Mouse (Mus musculus) fibroblast of lung, adult 2 months (primary cell): ENCODE measurements around the gene Wdr19.
"Not testable (repeated sequence)": the region's sequence is repeated elsewhere in the genome, so short reads cannot be mapped to it uniquely, and the experiment has no call there.

ENCODE experiments used
- DNase-seq: peaks from one replicate; pipeline ENCODE4 v3.0.0-alpha.2; 2011; ENCODE audit warnings: low read depth

The Wdr19 gene

GRCm38 (mm10) chr5:65194441-65194840 lies 5.1 kb upstream of the Wdr19 start:
- DNase-seq: peak; percentile 89

DNA sequence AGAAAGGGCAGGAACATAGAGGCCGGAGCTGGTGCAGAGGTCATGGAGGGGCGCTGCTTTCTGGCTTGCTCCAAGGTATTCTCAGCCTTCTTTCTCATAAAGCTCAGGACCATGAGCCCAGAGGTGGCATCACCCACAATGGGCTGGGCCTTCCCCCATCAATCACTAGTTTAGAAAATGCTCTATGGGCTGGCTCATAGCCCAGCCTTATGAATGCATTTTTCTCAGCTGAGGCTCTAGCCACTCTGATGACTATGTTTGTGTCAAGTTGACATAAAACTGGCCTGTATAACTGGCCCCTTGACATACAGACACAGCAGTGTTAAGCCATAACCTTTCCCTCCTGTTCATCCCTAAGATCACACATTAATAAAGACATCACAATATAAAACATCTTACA lies 5.2 kb downstream of the Wdr19 start:
- peak; percentile 48 for DNase-seq

DNA sequence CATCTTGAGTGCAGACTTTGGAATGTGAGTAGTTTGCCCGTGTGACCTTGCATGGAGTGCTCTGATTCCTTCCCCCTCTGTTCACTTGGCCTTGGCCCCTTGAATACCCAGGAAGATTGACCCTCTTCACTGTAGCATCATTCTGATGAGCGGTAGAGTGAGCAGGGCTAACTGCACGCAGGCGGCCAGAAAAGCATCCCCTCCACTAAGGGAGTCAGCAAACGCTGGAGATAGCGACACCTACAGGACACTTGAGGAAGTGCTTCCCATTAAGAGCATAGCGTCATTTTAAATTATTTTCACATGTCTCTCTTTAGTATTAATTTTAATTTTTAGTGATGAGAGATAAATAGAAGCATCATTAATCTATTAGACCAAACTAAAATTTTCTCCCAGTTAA lies 13.8 kb downstream of the Wdr19 start:
- DNase-seq: no peak

GRCm38 (mm10) chr5:65217305-65218269 lies 18.1 kb downstream of the Wdr19 start:
- DNase-seq: no peak

- DNase-seq: no peak
Measured at GRCm38 (mm10) chr5:65221037-65221436, 21.5 kb downstream of the Wdr19 start.

DNA sequence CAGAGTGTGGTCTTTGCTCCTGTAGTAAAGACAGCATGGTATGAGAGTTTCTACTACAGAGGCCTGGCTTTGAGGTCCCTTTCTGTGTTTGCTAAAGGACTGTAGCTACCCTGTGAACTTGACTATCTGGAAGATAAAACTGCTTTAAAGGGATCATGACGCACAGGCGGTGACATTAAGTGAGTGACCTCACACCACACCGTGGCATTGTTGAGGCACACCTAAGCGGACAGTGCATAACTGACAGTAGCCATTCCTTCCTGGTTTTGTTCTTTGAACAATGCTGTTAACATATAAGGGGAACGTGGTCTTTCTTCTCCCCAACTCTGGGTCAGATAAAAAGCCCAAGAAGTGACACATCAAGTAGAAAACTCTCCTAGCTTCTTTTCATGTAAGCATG lies 24.6 kb downstream of the Wdr19 start:
- no peak for DNase-seq

DNA sequence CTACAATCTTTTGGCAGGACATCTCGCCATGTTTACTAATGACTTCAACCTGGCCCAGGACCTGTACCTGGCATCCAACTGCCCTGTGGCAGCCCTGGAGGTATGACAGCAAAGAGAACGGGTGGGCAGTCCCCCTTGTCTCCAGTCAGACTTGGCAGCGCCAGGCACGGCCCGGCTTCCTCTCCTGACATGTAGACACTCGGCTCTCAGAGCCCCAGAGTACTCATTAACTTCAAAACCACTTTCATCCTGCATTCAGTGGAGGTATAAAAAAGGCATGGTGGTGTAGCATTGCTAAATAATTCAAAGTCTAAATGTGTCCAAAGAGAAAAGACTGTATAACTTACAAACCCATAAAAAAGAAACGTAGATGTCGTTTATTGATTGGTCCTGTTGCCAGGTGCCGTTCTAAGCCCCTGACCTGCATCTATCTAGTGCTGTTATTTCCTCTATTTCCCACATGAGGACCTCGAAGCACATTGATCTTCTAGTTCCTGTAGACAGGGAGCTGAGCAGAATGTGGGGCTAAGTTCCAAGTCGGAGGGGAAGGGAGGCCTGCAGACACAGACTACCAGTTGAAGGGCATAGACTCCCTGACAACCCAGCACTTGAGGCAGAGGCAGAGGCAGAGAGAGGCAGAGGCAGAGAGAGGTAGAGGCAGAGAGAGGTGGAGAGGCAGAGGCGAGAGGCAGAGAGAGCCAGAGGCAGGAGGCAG lies 31.9 kb downstream of the Wdr19 start:
- no peak for DNase-seq

DNA sequence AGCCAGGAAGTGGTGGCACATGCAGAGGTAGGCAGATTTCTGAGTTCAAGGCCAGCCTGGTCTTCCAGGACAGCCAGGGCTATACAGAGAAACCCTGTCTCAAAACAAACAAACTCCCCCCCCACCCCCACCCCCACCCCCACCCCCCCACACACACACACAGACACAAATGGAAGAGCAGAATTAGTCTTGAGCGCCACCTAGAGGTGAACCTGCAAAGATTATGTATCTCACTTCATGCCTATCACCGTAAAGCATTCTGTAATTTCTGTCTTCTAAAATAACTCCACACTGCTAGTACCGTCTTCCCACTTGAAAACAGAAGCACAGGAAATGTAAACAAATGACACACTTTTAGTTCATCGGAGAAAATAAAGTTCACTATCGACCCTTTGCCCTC lies 43.2 kb downstream of the Wdr19 start:
- DNase-seq: no peak

DNA sequence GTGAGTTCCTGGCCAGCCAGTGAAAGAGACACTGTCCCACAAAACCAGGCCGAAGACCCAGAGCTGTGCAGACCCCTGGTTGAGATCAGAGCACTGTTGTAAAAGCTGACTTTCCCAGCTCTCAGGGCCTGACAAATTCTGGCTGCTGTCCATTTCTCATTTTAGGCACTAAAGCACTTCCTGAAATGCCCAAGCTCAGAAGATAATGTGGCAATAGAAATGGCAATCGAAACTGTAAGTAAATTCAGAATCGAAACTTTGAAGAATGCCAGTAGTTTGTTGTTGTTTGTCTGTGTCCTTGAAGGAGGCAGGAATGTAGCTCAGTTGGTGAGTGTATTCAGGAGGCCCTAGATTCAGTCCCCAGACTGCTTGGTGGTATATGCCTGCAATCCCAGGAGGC lies 47.8 kb downstream of the Wdr19 start:
- DNase-seq: no peak

- DNase-seq: no peak
Measured at GRCm38 (mm10) chr5:65250185-65250855, 50.8 kb downstream of the Wdr19 start.

GRCm38 (mm10) chr5:65257910-65258505 lies 58.5 kb downstream of the Wdr19 start:
- no peak for DNase-seq

- no peak for DNase-seq
Measured at GRCm38 (mm10) chr5:65273966-65274365, 74.5 kb downstream of the Wdr19 start.

DNA sequence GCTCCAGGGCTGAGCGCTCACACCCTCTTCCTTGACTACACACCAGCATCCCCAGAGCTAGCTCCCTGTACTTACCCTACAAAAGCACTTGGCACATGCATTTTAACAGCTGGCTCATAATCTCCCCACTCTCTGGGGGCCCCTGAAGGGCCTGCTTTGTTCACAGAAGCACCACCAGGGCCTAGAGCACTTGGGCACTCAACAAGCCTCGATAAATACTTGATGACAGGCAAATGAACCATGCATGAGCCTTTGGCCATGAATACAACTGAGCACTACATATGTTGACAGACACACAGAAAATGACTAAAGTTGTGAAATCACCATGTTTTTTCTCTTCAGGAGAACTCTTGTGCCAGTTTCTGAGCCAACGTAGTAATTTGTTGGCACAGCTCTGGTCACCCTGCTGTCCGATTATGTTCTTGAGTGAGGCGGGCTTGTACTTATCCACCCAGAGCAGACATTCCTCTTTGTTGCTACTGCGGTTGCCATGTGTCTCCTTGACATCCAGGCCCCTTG lies 79.7 kb downstream of the Wdr19 start:
- peak; percentile 25 for DNase-seq

- no peak for DNase-seq
Measured at GRCm38 (mm10) chr5:65281216-65281615, 81.7 kb downstream of the Wdr19 start.

- no peak for DNase-seq
Measured at GRCm38 (mm10) chr5:65284171-65284570, 84.7 kb downstream of the Wdr19 start.

GRCm38 (mm10) chr5:65287751-65288701 lies 88.5 kb downstream of the Wdr19 start:
- DNase-seq: peak; percentile 37

- DNase-seq: not testable (repeated sequence)
Measured at GRCm38 (mm10) chr5:65289009-65289408, 89.5 kb downstream of the Wdr19 start.

DNA sequence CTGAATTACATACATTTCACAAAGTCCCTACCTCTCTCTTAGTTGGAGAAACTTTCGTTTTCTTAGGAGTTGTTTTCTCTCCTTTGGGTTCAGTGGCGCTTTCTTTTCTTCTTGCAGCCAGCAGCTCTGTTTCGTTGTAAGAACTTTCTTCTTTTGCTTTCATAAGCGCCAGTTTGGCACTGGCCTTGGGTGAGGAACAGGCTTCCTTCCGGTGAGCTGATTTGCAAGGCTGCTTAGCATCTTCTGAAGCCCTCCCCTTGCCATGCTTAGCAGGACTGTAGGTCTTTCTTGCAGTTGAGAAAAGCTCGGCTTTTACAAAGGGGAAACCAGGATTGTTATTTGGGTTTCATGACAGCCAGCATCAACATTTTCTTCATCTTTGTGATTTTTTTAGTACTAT lies 94.1 kb downstream of the Wdr19 start:
- DNase-seq: no peak

GRCm38 (mm10) chr5:65294270-65294669 lies 94.8 kb downstream of the Wdr19 start:
- no peak for DNase-seq

- no peak for DNase-seq
Measured at GRCm38 (mm10) chr5:65298167-65298950, 98.9 kb downstream of the Wdr19 start.
